Mouse (Mus musculus) liver, embryonic 11.5 days (tissue): ENCODE data around the gene Atad1. TPM values are rescaled to one million over a fixed set of nuclear protein-coding genes. Genes with fewer than 3 reads are reported as not detected.
A peak's percentile ranks its signal among the peaks of the same experiment; 100 is the strongest.

ENCODE experiments used
- ATAC-seq: fragments of 200-750 bp; cut with Nextera tagmentation; replicated peaks from 2 replicates; pipeline ENCODE4 v1.8.0; 2017; ENCODE audit warnings: moderate number of reproducible peaks, mild to moderate bottlenecking, moderate TSS enrichment, moderate library complexity; ENCODE audit not compliant: low FRiP score
- DNase-seq: peaks from one replicate; pipeline ENCODE4 v3.0.0-alpha.2; 2017; ENCODE audit warnings: low spot score
- H3K27ac ChIP-seq: fragments of 300-500 bp; sonication (generic); 2 replicates; pipeline ENCODE4 v1.5.1; 2014; ENCODE audit warnings: mild to moderate bottlenecking, low read depth, low read length, control low read depth
- H3K27me3 ChIP-seq: fragments of 300-500 bp; sonication (generic); replicated peaks from 2 replicates; pipeline ENCODE4 v1.6.1; 2014; ENCODE audit warnings: low read length, mixed read lengths; ENCODE audit not compliant: control insufficient read depth, insufficient read depth
- H3K36me3 ChIP-seq: fragments of 300-500 bp; sonication (generic); 2 replicates; pipeline ENCODE4 v1.6.1; 2014; ENCODE audit warnings: mild to moderate bottlenecking, low read length, moderate library complexity, mixed read lengths; ENCODE audit not compliant: control insufficient read depth, insufficient read depth
- H3K4me1 ChIP-seq: fragments of 300-500 bp; sonication (generic); replicated peaks from 2 replicates; pipeline ENCODE4 v1.6.1; 2014; ENCODE audit warnings: low read length, mixed read lengths; ENCODE audit not compliant: control insufficient read depth, insufficient read depth
- H3K4me2 ChIP-seq: fragments of 300-500 bp; sonication (generic); 2 replicates; pipeline ENCODE4 v1.6.1; 2014; ENCODE audit warnings: mild to moderate bottlenecking, control low read depth, moderate library complexity
- H3K4me3 ChIP-seq: fragments of 300-500 bp; sonication (generic); 2 replicates; pipeline ENCODE4 v1.5.1; 2014; ENCODE audit warnings: low read depth, low read length, control low read depth
- H3K9ac ChIP-seq: fragments of 300-500 bp; sonication (generic); 2 replicates; pipeline ENCODE4 v1.6.1; 2014; ENCODE audit warnings: low read depth, low read length, control low read depth
- H3K9me3 ChIP-seq: fragments of 300-500 bp; sonication (generic); 2 replicates; pipeline ENCODE4 v1.6.1; 2016; ENCODE audit warnings: low read length, inconsistent platforms, mixed read lengths; ENCODE audit not compliant: control insufficient read depth
- WGBS: fragments of 180-500 bp; shearing (Covaris S2); extraction: QIAGEN DNeasy Blood & Tissue Kit; methylation state at CpG from one replicate; pipeline ENCODE4 v1.1.7; 2014; 5-methylcytosine and 5-hydroxymethylcytosine counted together
- polyA plus RNA-seq: library from polyadenylated mRNA; unstranded; fragments of >200 nt; fragmentation: Nextera tagmentation; extraction: Ambion mirVana; gene quantifications from 2 replicates; pipeline ENCODE4 v1.2.1, GENCODE M21; 2014

Atad1 gene
- polyA plus RNA-seq, 1 experiment from 2014 or later = 58.6 TPM

DNA sequence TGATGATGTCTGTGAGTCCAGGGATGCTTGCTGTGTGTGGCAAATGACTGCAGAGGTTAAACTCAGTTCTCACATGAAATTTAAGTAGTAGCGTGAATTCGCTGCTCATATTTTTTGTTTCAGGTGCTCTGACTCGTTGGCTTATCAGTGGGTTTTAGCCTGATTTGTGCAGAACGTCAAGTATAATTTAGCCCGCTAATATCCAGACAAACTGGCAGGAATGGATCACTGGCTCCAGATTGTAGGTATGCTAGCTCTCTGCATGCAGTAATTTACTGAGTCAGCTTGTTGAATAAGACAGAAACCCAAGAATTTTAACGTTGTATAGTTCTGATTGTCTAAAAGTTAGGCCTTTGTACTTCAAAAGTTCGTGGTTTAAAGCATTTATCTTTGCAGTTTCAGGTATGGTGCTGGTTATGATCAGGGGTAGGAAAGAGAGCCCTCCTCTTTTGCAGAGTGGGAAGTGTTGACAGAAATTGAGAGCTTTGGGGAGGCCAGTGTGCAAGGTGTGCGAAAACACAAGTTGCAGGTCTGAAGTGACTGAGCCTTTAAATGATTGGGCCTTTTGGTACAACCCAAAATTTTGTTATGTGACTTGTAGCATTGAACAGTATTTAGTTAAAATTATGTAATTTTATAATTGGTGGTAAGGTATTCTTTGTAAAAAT, 19.9 kb upstream of the Atad1 start:
- ATAC-seq (no peak), DNase-seq (no peak)
- H3K4me3 ChIP-seq = peak overlapping the region; percentile 97
- H3K27me3 ChIP-seq = no peaks in the 10 kb centered on the region
- H3K27ac ChIP-seq = no peak overlapping the region
- H3K4me1 ChIP-seq = peaks cover 17% of the 10 kb centered on the region
- 6% methylated on average over 8 of the region's 8 CpGs for WGBS
- H3K36me3 ChIP-seq = no peaks in the 10 kb centered on the region
- no peaks in the 10 kb centered on the region for H3K9me3 ChIP-seq
- peak overlapping the region; percentile 95 for H3K4me2 ChIP-seq
- peak overlapping the region; percentile 40 for H3K9ac ChIP-seq

GRCm38 (mm10) chr19:32758793-32759161, 19.2 kb upstream of the Atad1 start:
- 1% methylated on average over 11 of the region's 11 CpGs for WGBS
- Histone ChIP-seq H3K4me3 (peak overlapping the region; percentile 97), H3K27me3 (no peaks in the 10 kb centered on the region), H3K4me2 (peak overlapping the region; percentile 95), H3K9me3 (no peaks in the 10 kb centered on the region), H3K27ac (no peak overlapping the region), H3K9ac (peak overlapping the region; percentile 97), H3K36me3 (no peaks in the 10 kb centered on the region), H3K4me1 (peaks cover 20% of the 10 kb centered on the region)
- no peak for ATAC-seq
- no peak for DNase-seq

DNA sequence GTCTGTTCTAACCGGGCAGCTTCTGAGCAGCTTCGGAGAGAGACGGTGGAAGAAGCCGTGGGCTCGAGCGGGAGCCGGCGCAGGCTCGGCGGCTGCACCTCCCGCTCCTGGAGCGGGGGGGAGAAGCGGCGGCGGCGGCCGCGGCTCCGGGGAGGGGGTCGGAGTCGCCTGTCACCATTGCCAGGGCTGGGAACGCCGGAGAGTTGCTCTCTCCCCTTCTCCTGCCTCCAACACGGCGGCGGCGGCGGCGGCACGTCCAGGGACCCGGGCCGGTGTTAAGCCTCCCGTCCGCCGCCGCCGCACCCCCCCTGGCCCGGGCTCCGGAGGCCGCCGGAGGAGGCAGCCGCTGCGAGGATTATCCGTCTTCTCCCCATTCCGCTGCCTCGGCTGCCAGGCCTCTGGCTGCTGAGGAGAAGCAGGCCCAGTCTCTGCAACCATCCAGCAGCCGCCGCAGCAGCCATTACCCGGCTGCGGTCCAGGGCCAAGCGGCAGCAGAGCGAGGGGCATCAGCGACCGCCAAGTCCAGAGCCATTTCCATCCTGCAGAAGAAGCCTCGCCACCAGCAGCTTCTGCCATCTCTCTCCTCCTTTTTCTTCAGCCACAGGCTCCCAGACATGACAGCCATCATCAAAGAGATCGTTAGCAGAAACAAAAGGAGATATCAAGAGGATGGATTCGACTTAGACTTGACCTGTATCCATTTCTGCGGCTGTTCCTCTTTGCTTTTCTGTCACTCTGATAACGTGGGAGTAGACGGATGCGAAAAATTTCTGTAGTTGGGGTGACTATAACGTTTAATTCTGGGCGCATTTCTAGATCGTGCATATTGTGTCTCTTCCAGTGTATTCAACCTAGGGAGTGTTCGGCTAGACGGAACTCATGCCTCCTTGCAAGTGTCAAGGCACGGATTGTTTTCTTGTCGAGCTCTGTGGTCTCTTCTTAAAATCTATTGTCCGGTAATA, 18.5 kb upstream of the Atad1 start:
- ATAC-seq = no peak; the same call in 1 of the 2 replicates

GRCm38 (mm10) chr19:32756900-32757725, 17.5 kb upstream of the Atad1 start, which contains the start of gene Pten:
Pten (plus strand) TSS chr19:32757497.
- H3K4me1 ChIP-seq = peaks cover 20% of the 10 kb centered on the region
- H3K9ac ChIP-seq = peak within 1 kb of the TSS; percentile 97
- peak within 1 kb of the TSS; percentile 95 for H3K4me2 ChIP-seq
- no peaks in the 10 kb centered on the region for H3K36me3 ChIP-seq
- no peaks in the 10 kb centered on the region for H3K9me3 ChIP-seq
- peak; percentile 84 for ATAC-seq
- H3K27ac ChIP-seq = peak within 1 kb of the TSS; percentile 98
- peak within 1 kb of the TSS; percentile 97 for H3K4me3 ChIP-seq
- peak; percentile 97 for DNase-seq
- no peaks in the 10 kb centered on the region for H3K27me3 ChIP-seq
- under 1% methylated on average over 66 of the region's 77 CpGs for WGBS

More for the DNA sequence above, 18.5 kb upstream of the Atad1 start:
- peaks cover 20% of the 10 kb centered on the region for H3K4me1 ChIP-seq
- peak; percentile 74 for DNase-seq
- peak overlapping the region; percentile 98 for H3K27ac ChIP-seq
- H3K9me3 ChIP-seq = no peaks in the 10 kb centered on the region
- WGBS = under 1% methylated on average over 55 of the region's 69 CpGs
- no peaks in the 10 kb centered on the region for H3K27me3 ChIP-seq
- no peaks in the 10 kb centered on the region for H3K36me3 ChIP-seq
- H3K4me2 ChIP-seq = peak overlapping the region; percentile 95
- peak overlapping the region; percentile 97 for H3K9ac ChIP-seq
- peak overlapping the region; percentile 97 for H3K4me3 ChIP-seq

GRCm38 (mm10) chr19:32756636-32756899, 17.0 kb upstream of the Atad1 start:
- Histone ChIP-seq H3K4me3 (peak overlapping the region; percentile 97), H3K36me3 (no peaks in the 10 kb centered on the region), H3K9ac (peak overlapping the region; percentile 87), H3K27me3 (no peaks in the 10 kb centered on the region), H3K27ac (peak overlapping the region; percentile 98), H3K4me1 (peaks cover 20% of the 10 kb centered on the region), H3K9me3 (no peaks in the 10 kb centered on the region), H3K4me2 (peak overlapping the region; percentile 95)
- peak; percentile 25 for ATAC-seq
- DNase-seq = no peak
- under 1% methylated on average over 14 of the region's 14 CpGs for WGBS

GRCm38 (mm10) chr19:32755792-32756635, 16.4 kb upstream of the Atad1 start:
- peak; percentile 95 for DNase-seq
- Histone ChIP-seq H3K4me3 (peak overlapping the region; percentile 97), H3K9me3 (no peaks in the 10 kb centered on the region), H3K27me3 (no peaks in the 10 kb centered on the region), H3K27ac (peak overlapping the region; percentile 98), H3K9ac (peak overlapping the region; percentile 87), H3K4me2 (peak overlapping the region; percentile 95), H3K36me3 (no peaks in the 10 kb centered on the region), H3K4me1 (peaks cover 20% of the 10 kb centered on the region)
- WGBS = under 1% methylated on average over 53 of the region's 53 CpGs
- ATAC-seq = peak; percentile 78

- no peaks in the 10 kb centered on the region for H3K36me3 ChIP-seq
- H3K9ac ChIP-seq = peak overlapping the region; percentile 87
- H3K27ac ChIP-seq = peak overlapping the region; percentile 98
- ATAC-seq (no peak), DNase-seq (no peak)
- peaks cover 18% of the 10 kb centered on the region for H3K4me1 ChIP-seq
- no peaks in the 10 kb centered on the region for H3K9me3 ChIP-seq
- H3K27me3 ChIP-seq = no peaks in the 10 kb centered on the region
- H3K4me3 ChIP-seq = peak overlapping the region; percentile 97
- H3K4me2 ChIP-seq = peak overlapping the region; percentile 95
- WGBS = 11% methylated on average over 12 of the region's 12 CpGs
Measured at GRCm38 (mm10) chr19:32755104-32755791, 15.7 kb upstream of the Atad1 start.
